Mouse (Mus musculus) heart, adult 2 months (tissue): Measurements from ENCODE around the gene Sfta2. TPM values are rescaled to one million over a fixed set of nuclear protein-coding genes. Genes with fewer than 3 reads are reported as not detected.

Experiments
- DNase-seq, 2 experiments: peaks; one replicate each; pipeline ENCODE4 v3.0.0; 2021
- H3K27ac ChIP-seq: fragments of 200-600 bp; 2 replicates; pipeline ENCODE4 v1.8.1; 2022
- H3K27me3 ChIP-seq: fragments of 200-500 bp; 2 replicates; pipeline ENCODE4 v1.6.1; 2012; ENCODE audit warnings: mild to moderate bottlenecking, low read length, inconsistent platforms, mixed read lengths; ENCODE audit not compliant: control insufficient read depth, insufficient read depth
- H3K36me3 ChIP-seq: fragments of 200-500 bp; 2 replicates; pipeline ENCODE4 v1.6.1; 2012; ENCODE audit warnings: low read length, inconsistent platforms; ENCODE audit not compliant: control insufficient read depth, insufficient read depth
- H3K4me1 ChIP-seq: fragments of 200-500 bp; 2 replicates; pipeline ENCODE4 v1.6.1; 2011; ENCODE audit warnings: low read length; ENCODE audit not compliant: control insufficient read depth, insufficient read depth
- H3K4me3 ChIP-seq: fragments of 200-600 bp; 2 replicates; pipeline ENCODE4 v1.8.1; 2022
- H3K79me2 ChIP-seq: fragments of 200-500 bp; replicated peaks from 2 replicates; pipeline ENCODE4 v1.6.1; 2012; ENCODE audit warnings: mild to moderate bottlenecking, inconsistent platforms, low read length, moderate library complexity, mixed read lengths; ENCODE audit not compliant: control insufficient read depth, insufficient read depth
- H3K9ac ChIP-seq: fragments of 200-500 bp; 2 replicates; pipeline ENCODE4 v1.6.1; 2012; ENCODE audit warnings: low read depth, mild to moderate bottlenecking, control low read depth, inconsistent platforms, low read length, mixed read lengths
- CTCF ChIP-seq: fragments of 200-600 bp; IDR thresholded peaks from 2 replicates; pipeline ENCODE4 v1.8.1; 2022; ENCODE audit warnings: antibody characterized with exemption, mild to moderate bottlenecking, moderate library complexity
- EP300 ChIP-seq: fragments of 200-500 bp; IDR thresholded peaks from 2 replicates; pipeline ENCODE4 v1.6.1; 2011; ENCODE audit warnings: low read depth, low read length, control low read depth; ENCODE audit not compliant: insufficient read depth
- POLR2A ChIP-seq: fragments of 200-500 bp; IDR thresholded peaks from 2 replicates; pipeline ENCODE4 v1.6.1; 2011; ENCODE audit warnings: mild to moderate bottlenecking, low read depth, low read length, control low read depth; ENCODE audit not compliant: insufficient read depth
- WGBS: fragments of 180-500 bp; shearing (Covaris S2); methylation state at CpG from one replicate; pipeline ENCODE4 v1.1.7; 2018; 5-methylcytosine and 5-hydroxymethylcytosine counted together
- intact Hi-C: fragments of 180-260 bp; cut with DNase I; formaldehyde crosslinking; loops from one replicate; pipeline ENCODE4 v1.15.1; 2025
- polyA plus RNA-seq: library from polyadenylated mRNA; depleted of rRNA; stranded (reverse); fragments of >200 nt; gene quantifications from 2 replicates; pipeline ENCODE4 v1.2.3, GENCODE M21; 2012
- total RNA-seq, 2 experiments: library from RNA; stranded (reverse); gene quantifications; 2 replicates each; pipeline ENCODE4 v1.2.3; 2021

Sfta2 gene
- total and polyA plus RNA-seq, 3 experiments, result 0.47 TPM; not detected in 2

DNA sequence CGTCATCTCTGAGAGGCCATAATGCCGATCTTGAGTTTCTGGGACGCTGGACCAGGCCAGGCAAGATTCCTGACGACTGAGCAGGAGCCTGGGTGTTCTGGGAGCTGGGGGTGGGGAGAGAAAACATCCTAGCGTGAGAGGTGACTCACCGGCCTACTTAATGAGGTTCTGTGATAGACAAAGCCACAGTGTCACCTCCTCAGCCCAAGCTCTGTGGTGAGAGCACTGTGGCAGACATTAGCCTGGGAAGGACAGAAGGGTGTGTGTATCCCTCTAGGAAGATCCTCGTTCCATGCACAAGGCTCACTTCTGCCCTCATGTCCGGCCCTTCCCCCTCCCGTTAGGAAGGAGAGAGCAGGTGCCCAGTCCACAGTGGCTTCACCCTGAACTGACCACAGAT, 44.0 kb upstream of the Sfta2 start:
- no peak overlapping the region for H3K4me3 ChIP-seq
- H3K79me2 ChIP-seq, result no peaks in the 10 kb centered on the region
- intact Hi-C loops, result no loop called here
- WGBS, result 60% methylated on average over 9 of the region's 9 CpGs
- no peaks in the 10 kb centered on the region for H3K36me3 ChIP-seq
- no peaks in the 10 kb centered on the region for H3K4me1 ChIP-seq
- H3K9ac ChIP-seq, result no peak overlapping the region
- no peak for TF ChIP-seq POLR2A
- TF ChIP-seq CTCF, result no peak
- TF ChIP-seq EP300, result no peak
- no peak overlapping the region for H3K27ac ChIP-seq
- no peak for DNase-seq
- H3K27me3 ChIP-seq, result no peaks in the 10 kb centered on the region

DNA sequence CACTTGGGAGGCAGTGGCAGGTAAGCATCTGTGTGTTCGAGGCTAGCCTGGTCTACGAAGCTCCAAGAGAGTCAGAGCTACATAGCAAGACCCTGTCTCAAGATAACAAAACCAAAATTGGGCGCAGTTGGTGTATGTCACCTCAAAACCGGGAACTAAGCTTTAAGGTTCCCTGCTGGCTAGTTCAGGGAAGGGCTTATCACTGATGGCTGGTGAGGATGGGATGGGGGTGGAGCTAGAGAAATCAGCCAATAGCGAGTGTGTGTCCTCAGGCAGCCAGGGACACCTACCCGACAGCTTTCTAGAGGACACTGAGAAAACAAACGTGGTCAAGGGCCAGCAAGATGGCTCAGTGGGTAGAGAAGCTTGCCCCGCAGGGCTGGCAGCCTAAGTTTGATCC, 43.1 kb upstream of the Sfta2 start:
- no peaks in the 10 kb centered on the region for H3K36me3 ChIP-seq
- no peaks in the 10 kb centered on the region for H3K79me2 ChIP-seq
- H3K4me1 ChIP-seq, result no peaks in the 10 kb centered on the region
- no peak for DNase-seq
- TF ChIP-seq POLR2A, result no peak
- H3K27ac ChIP-seq, result no peak overlapping the region
- 58% methylated on average over 8 of the region's 8 CpGs for WGBS
- intact Hi-C loops, result no loop called here
- no peak overlapping the region for H3K4me3 ChIP-seq
- H3K9ac ChIP-seq, result no peak overlapping the region
- H3K27me3 ChIP-seq, result no peaks in the 10 kb centered on the region

DNA sequence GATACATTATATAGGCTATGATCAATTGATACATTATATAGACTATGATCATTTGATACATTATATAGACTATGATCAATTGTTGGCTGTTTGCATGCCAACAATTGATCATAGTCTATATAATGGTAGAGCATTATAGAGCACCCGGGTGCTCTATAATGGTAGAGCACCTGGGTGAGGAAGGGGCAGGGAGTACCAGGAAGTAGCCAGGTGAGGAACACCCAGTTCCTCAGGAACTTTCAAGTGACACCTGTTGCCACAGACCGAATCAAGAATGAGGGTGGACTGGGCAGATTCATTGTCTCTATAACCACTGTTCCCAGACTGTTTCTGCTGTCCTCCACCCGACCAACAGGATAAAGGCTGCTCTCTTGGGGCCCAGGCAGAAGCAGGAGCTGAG, 34.2 kb upstream of the Sfta2 start, which contains the start of gene 2300002M23Rik:
Gene 2300002M23Rik, plus strand, starts transcription at position 301 of the 400 bp plus-strand sequence.
- H3K4me3 ChIP-seq, result no peak within 1 kb of the TSS
- no peaks in the 10 kb centered on the region for H3K79me2 ChIP-seq
- H3K27ac ChIP-seq, result no peak within 1 kb of the TSS
- no peak for DNase-seq
- H3K9ac ChIP-seq, result no peak within 1 kb of the TSS
- intact Hi-C loops, result no loop called here
- no peaks in the 10 kb centered on the region for H3K36me3 ChIP-seq
- WGBS, result 55% methylated on average over 3 of the region's 3 CpGs
- no peak for TF ChIP-seq EP300
- TF ChIP-seq POLR2A, result no peak
- TF ChIP-seq CTCF, result no peak
- H3K27me3 ChIP-seq, result no peaks in the 10 kb centered on the region
- H3K4me1 ChIP-seq, result no peaks in the 10 kb centered on the region

DNA sequence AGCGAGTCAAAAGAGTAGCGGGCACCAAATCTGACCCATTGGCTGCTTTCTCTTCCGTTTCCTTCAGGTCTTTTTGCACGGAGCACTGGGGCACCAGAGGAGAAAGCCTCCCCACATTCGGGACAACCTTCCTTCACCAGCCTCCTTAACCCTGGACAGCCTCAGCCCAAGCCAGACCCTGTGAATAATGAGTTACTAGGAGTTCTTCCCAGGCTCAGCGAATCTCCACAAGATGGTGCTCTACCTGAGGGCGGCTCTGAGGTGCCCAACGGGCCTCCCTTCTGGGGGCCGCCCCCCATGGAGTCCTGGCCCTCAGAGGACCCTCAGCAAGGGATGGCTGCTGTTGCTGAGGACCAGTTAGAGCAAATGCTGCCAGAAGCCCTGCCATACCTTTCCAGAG, 33.6 kb upstream of the Sfta2 start:
- no peak for DNase-seq
- H3K9ac ChIP-seq, result no peak overlapping the region

DNA sequence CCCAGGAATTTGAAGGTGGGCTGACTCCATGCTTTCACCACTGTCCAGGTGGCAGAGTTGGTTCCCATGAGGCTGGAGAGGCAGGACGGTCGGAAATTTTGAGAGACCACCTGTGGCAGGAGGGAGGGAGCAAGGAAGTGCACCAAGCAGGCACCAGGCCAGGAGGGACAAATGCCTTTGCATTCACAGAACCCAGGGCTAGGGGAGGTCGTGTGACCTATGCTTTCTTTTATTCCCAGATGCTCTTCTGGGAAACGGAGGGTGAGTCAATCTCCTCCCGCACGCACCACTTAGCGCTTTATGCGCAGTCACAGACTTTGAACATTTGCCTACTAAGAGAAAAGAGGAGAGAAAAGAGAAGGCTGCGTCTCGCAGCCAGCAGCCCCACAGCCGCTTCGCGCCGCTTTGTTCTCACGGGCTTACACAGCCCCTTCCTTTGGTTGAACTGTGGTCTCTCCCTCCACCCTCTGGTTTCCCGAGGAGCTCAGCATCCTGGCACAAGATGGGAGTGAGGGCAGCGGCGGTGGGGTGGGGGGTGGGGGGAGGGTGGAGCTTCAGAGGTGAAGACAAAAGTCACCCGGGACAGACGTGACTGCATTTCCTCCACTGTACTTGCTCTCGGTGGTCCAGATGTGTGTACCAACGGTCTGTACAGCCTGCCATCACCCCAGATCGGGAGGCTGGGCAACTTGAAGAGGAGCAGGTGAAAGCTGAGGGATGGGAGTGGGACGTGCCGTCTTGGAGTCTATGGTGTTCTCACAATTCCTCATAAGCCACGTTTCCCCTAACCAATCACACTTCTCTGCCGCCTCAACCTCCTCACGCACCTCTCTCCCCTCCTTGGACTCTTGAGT, 32.0 kb upstream of the Sfta2 start:
- Histone ChIP-seq H3K36me3 (no peaks in the 10 kb centered on the region), H3K27me3 (no peaks in the 10 kb centered on the region), H3K27ac (no peak overlapping the region), H3K9ac (no peak overlapping the region), H3K4me1 (no peaks in the 10 kb centered on the region), H3K4me3 (no peak overlapping the region), H3K79me2 (no peaks in the 10 kb centered on the region)
- intact Hi-C loops, result no loop called here
- 8% methylated on average over 28 of the region's 28 CpGs for WGBS
- no peak for DNase-seq
- TF ChIP-seq EP300, result no peak
- no peak for TF ChIP-seq POLR2A
- no peak for TF ChIP-seq CTCF

More for the DNA sequence above, 33.6 kb upstream of the Sfta2 start:
- intact Hi-C loops, result no loop called here
- Histone ChIP-seq H3K4me1 (no peaks in the 10 kb centered on the region), H3K4me3 (no peak overlapping the region), H3K27me3 (no peaks in the 10 kb centered on the region), H3K36me3 (no peaks in the 10 kb centered on the region), H3K79me2 (no peaks in the 10 kb centered on the region), H3K27ac (no peak overlapping the region)
- WGBS, result 27% methylated on average over 9 of the region's 9 CpGs
- no peak for TF ChIP-seq EP300
- TF ChIP-seq CTCF, result no peak
- TF ChIP-seq POLR2A, result no peak

DNA sequence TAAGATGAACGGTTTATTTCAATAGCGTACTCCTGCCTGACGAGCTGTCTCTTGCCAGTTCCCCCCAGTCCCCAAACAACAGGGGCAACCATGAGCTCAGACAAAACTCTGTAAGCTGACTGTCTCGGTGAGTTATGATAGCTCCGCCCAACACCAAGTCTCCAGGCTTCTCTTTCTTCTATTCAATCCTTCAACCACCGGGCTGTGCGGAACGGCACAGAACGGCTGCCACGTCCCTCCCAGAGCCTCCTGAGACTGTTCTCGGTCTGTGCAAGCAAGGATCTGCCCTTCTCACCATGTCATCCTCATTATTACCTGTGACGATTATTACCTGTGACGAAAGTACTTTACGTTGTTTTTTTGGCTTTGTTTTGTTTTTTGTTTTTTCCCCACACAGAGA, 30.5 kb upstream of the Sfta2 start:
- H3K9ac ChIP-seq, result no peak overlapping the region
- TF ChIP-seq EP300 (no peak), CTCF (no peak), POLR2A (no peak)
- no peaks in the 10 kb centered on the region for H3K27me3 ChIP-seq

More for the DNA sequence above, 30.5 kb upstream of the Sfta2 start:
- Histone ChIP-seq H3K27ac (no peak overlapping the region), H3K4me3 (no peak overlapping the region), H3K4me1 (no peaks in the 10 kb centered on the region), H3K79me2 (no peaks in the 10 kb centered on the region), H3K36me3 (no peaks in the 10 kb centered on the region)
- DNase-seq, result no peak
- intact Hi-C loops, result no loop called here
- 85% methylated on average over 14 of the region's 14 CpGs for WGBS
